8 mouse cellular contexts compared by ENCODE assay signal in genomic region chr12:59065776-59066175, GRCm38 (mm10). TPM values are rescaled to one million over a fixed set of nuclear protein-coding genes. Genes with fewer than 3 reads are reported as not detected.
DNase-seq lines count a peak whose midpoint lies in the region; ATAC-seq and TF ChIP-seq lines count a peak whose summit lies in the region.

No protein-coding gene starts in this region.

- H3K4me1 ChIP-seq in kidney, embryonic 15.5 days, result peaks cover 15% of the 10 kb centered on the region; the same call in 1 of the 2 replicates
- peaks cover 5% of the 10 kb centered on the region; the same call in 1 of the 2 replicates for H3K4me1 ChIP-seq in embryonic facial prominence, embryonic 12.5 days
- H3K4me1 ChIP-seq in intestine, postnatal 0 days (replicated peaks; ENCODE audit: control insufficient read depth, insufficient read depth, low read length), result 0 out of 2 replicates have a peak, but pooled peaks cover 3% of the 10 kb centered on the region
- peaks cover 16% of the 10 kb centered on the region for H3K4me1 ChIP-seq in neural tube, embryonic 13.5 days (replicated peaks)

- H3K36me3 ChIP-seq in kidney, embryonic 15.5 days, result peaks cover 27% of the 10 kb centered on the region
- H3K36me3 ChIP-seq in embryonic facial prominence, embryonic 12.5 days, result peaks cover 25% of the 10 kb centered on the region
- peaks cover 25% of the 10 kb centered on the region for H3K36me3 ChIP-seq in intestine, postnatal 0 days (ENCODE audit: control insufficient read depth, insufficient read depth)
- peaks cover 26% of the 10 kb centered on the region for H3K36me3 ChIP-seq in neural tube, embryonic 13.5 days

- no peak overlapping the region for H3K9ac ChIP-seq in kidney, embryonic 15.5 days
- no peak overlapping the region for H3K9ac ChIP-seq in embryonic facial prominence, embryonic 12.5 days
- peak overlapping the region; percentile 97; the same call in 1 of the 2 replicates for H3K9ac ChIP-seq in intestine, postnatal 0 days (ENCODE audit: low read depth, low read length)
- H3K9ac ChIP-seq in neural tube, embryonic 13.5 days, result peak overlapping the region; percentile 70

- WGBS in kidney, embryonic 15.5 days, result 74% methylated on average over 3 of the region's 3 CpGs
- 72% methylated on average over 3 of the region's 3 CpGs for WGBS in embryonic facial prominence, embryonic 12.5 days
- 35% methylated on average over 3 of the region's 3 CpGs for WGBS in intestine, postnatal 0 days
- 84% methylated on average over 3 of the region's 3 CpGs for WGBS in neural tube, embryonic 13.5 days

- no peak for DNase-seq in kidney, postnatal 14 days
- DNase-seq in embryo, embryonic 10 days (ENCODE audit: low spot score), result no peak
- no peak for DNase-seq in right cerebral cortex, postnatal 25 days
- no peak for DNase-seq in layer of hippocampus, postnatal 25 days (ENCODE audit: extremely low spot score in 1 of 2, low spot score in 1 of 2)

- no peak for ATAC-seq in kidney, embryonic 15.5 days (replicated peaks; ENCODE audit: low FRiP score)
- ATAC-seq in embryonic facial prominence, embryonic 12.5 days (ENCODE audit: insufficient number of reproducible peaks, insufficient read depth, low FRiP score, low TSS enrichment), result no peak
- no peak for ATAC-seq in intestine, postnatal 0 days
- no peak for ATAC-seq in neural tube, embryonic 13.5 days (ENCODE audit: low read depth)

- no peaks in the 10 kb centered on the region for H3K27me3 ChIP-seq in kidney, embryonic 15.5 days
- no peaks in the 10 kb centered on the region for H3K27me3 ChIP-seq in embryonic facial prominence, embryonic 12.5 days
- no peaks in the 10 kb centered on the region for H3K27me3 ChIP-seq in intestine, postnatal 0 days (replicated peaks; ENCODE audit: control insufficient read depth, insufficient read depth, low read length)
- peaks cover 3% of the 10 kb centered on the region; the same call in 1 of the 2 replicates for H3K27me3 ChIP-seq in neural tube, embryonic 13.5 days

- H3K4me3 ChIP-seq in kidney, embryonic 15.5 days (replicated peaks), result peak overlapping the region; percentile 100
- no peak overlapping the region for H3K4me3 ChIP-seq in embryonic facial prominence, embryonic 12.5 days
- peak overlapping the region; percentile 99 for H3K4me3 ChIP-seq in intestine, postnatal 0 days (ENCODE audit: low read depth, low read length)
- peak overlapping the region; percentile 99 for H3K4me3 ChIP-seq in neural tube, embryonic 13.5 days

- no peak for TF ChIP-seq CTCF in intestine, postnatal 0 days (IDR thresholded peaks at IDR 0.05; ENCODE audit: low read depth)

- peak overlapping the region; percentile 61 for H3K4me2 ChIP-seq in kidney, embryonic 15.5 days
- peak overlapping the region; percentile 51 for H3K4me2 ChIP-seq in embryonic facial prominence, embryonic 12.5 days (replicated peaks)
- peak overlapping the region; percentile 77 for H3K4me2 ChIP-seq in intestine, postnatal 0 days (replicated peaks; ENCODE audit: low read depth)
- peak overlapping the region; percentile 67 for H3K4me2 ChIP-seq in neural tube, embryonic 13.5 days

- H3K9me3 ChIP-seq in kidney, embryonic 15.5 days (replicated peaks), result no peaks in the 10 kb centered on the region
- H3K9me3 ChIP-seq in embryonic facial prominence, embryonic 12.5 days, result no peaks in the 10 kb centered on the region
- no peaks in the 10 kb centered on the region for H3K9me3 ChIP-seq in intestine, postnatal 0 days (ENCODE audit: control insufficient read depth)
- no peaks in the 10 kb centered on the region for H3K9me3 ChIP-seq in neural tube, embryonic 13.5 days

- peak overlapping the region; percentile 96 for H3K27ac ChIP-seq in kidney, embryonic 15.5 days
- no peak overlapping the region; the same call in 1 of the 2 replicates for H3K27ac ChIP-seq in embryonic facial prominence, embryonic 12.5 days
- peak overlapping the region; percentile 92 for H3K27ac ChIP-seq in intestine, postnatal 0 days (ENCODE audit: low read depth, low read length)
- peak overlapping the region; percentile 93 for H3K27ac ChIP-seq in neural tube, embryonic 13.5 days (replicated peaks)

RNA-seq across cellular contexts. Expression of gene Pnn, which starts 0.9 kb away (rescaled TPM):
- 105 and 114 TPM in 2 replicates for polyA plus RNA-seq in kidney, embryonic 15.5 days (2015; fragmentation: Nextera tagmentation; extraction: Ambion mirVana)
- 115 and 128 TPM in 2 replicates for polyA plus RNA-seq in embryonic facial prominence, embryonic 12.5 days (2016; fragmentation: Nextera tagmentation; extraction: Ambion mirVana)
- polyA plus RNA-seq in intestine, postnatal 0 days (2015; fragmentation: Nextera tagmentation; extraction: Ambion mirVana), result 27.1 and 36.2 TPM in 2 replicates
- polyA plus RNA-seq in neural tube, embryonic 13.5 days (2015; fragmentation: Nextera tagmentation; extraction: Ambion mirVana), result 83.2 and 95.0 TPM in 2 replicates
- 10 to 100 TPM; 46.0 to 56.9 TPM for total RNA-seq in layer of hippocampus, postnatal 25 days (2021)

RNA-seq across cellular contexts. Expression of gene Trappc6b, which starts 4.5 kb away (rescaled TPM):
- 91.2 and 91.8 TPM in 2 replicates for polyA plus RNA-seq in kidney, embryonic 15.5 days (2015; fragmentation: Nextera tagmentation; extraction: Ambion mirVana)
- polyA plus RNA-seq in embryonic facial prominence, embryonic 12.5 days (2016; fragmentation: Nextera tagmentation; extraction: Ambion mirVana), result 78.4 and 82.9 TPM in 2 replicates
- 86.9 and 89.9 TPM in 2 replicates for polyA plus RNA-seq in intestine, postnatal 0 days (2015; fragmentation: Nextera tagmentation; extraction: Ambion mirVana)
- polyA plus RNA-seq in neural tube, embryonic 13.5 days (2015; fragmentation: Nextera tagmentation; extraction: Ambion mirVana), result 161 and 166 TPM in 2 replicates
- total RNA-seq in layer of hippocampus, postnatal 25 days (2021), result 100 to 1,000 TPM; 110 to 111 TPM

RNA-seq across cellular contexts. Expression of gene Mia2, which starts 29.8 kb away (rescaled TPM):
- polyA plus RNA-seq in kidney, embryonic 15.5 days (2015; fragmentation: Nextera tagmentation; extraction: Ambion mirVana), result 70.5 and 75.2 TPM in 2 replicates
- polyA plus RNA-seq in embryonic facial prominence, embryonic 12.5 days (2016; fragmentation: Nextera tagmentation; extraction: Ambion mirVana), result 58.0 and 60.3 TPM in 2 replicates
- polyA plus RNA-seq in intestine, postnatal 0 days (2015; fragmentation: Nextera tagmentation; extraction: Ambion mirVana), result 131 and 137 TPM in 2 replicates
- polyA plus RNA-seq in neural tube, embryonic 13.5 days (2015; fragmentation: Nextera tagmentation; extraction: Ambion mirVana), result 46.2 and 46.3 TPM in 2 replicates
- total RNA-seq in layer of hippocampus, postnatal 25 days (2021), result 10 to 100 TPM; 42.4 to 52.4 TPM

RNA-seq across cellular contexts. Expression of gene Gemin2, which starts 52.6 kb away (rescaled TPM):
- 33.5 and 34.4 TPM in 2 replicates for polyA plus RNA-seq in kidney, embryonic 15.5 days (2015; fragmentation: Nextera tagmentation; extraction: Ambion mirVana)
- 34.2 and 36.6 TPM in 2 replicates for polyA plus RNA-seq in embryonic facial prominence, embryonic 12.5 days (2016; fragmentation: Nextera tagmentation; extraction: Ambion mirVana)
- 7.7 and 8.8 TPM in 2 replicates for polyA plus RNA-seq in intestine, postnatal 0 days (2015; fragmentation: Nextera tagmentation; extraction: Ambion mirVana)
- polyA plus RNA-seq in neural tube, embryonic 13.5 days (2015; fragmentation: Nextera tagmentation; extraction: Ambion mirVana), result 15.6 and 19.6 TPM in 2 replicates
- total RNA-seq in layer of hippocampus, postnatal 25 days (2021), result 1 to 10 TPM; 7.5 to 8.0 TPM

RNA-seq across cellular contexts. Expression of gene Sec23a, which starts 54.0 kb away (rescaled TPM):
- polyA plus RNA-seq in kidney, embryonic 15.5 days (2015; fragmentation: Nextera tagmentation; extraction: Ambion mirVana), result 79.3 and 79.4 TPM in 2 replicates
- polyA plus RNA-seq in embryonic facial prominence, embryonic 12.5 days (2016; fragmentation: Nextera tagmentation; extraction: Ambion mirVana), result 90.9 and 97.6 TPM in 2 replicates
- 120 and 124 TPM in 2 replicates for polyA plus RNA-seq in intestine, postnatal 0 days (2015; fragmentation: Nextera tagmentation; extraction: Ambion mirVana)
- polyA plus RNA-seq in neural tube, embryonic 13.5 days (2015; fragmentation: Nextera tagmentation; extraction: Ambion mirVana), result 101 and 110 TPM in 2 replicates
- 100 to 1,000 TPM; 101 to 104 TPM for total RNA-seq in layer of hippocampus, postnatal 25 days (2021)

Comparison
In these comparisons a context has a peak if more than half of its experiments do, and no peak if none do; other contexts are left out.
1. H3K9ac ChIP-seq: peak in intestine, postnatal 0 days (single experiment) and neural tube, embryonic 13.5 days (single experiment); none in kidney, embryonic 15.5 days (single experiment) and embryonic facial prominence, embryonic 12.5 days (single experiment).
2. Peak in every context shown above with its lines, with median percentiles within 50 percentile points of each other: H3K4me2 ChIP-seq.